Mouse (Mus musculus) gastrocnemius, adult 8-10 months (tissue): ENCODE data around the gene Pdik1l. TPM values are rescaled to one million over a fixed set of nuclear protein-coding genes. Genes with fewer than 3 reads are reported as not detected.
A peak's percentile ranks its signal among the peaks of the same experiment; 100 is the strongest.

Experiments
- DNase-seq, 2 experiments: peaks; one replicate each; pipeline ENCODE4 v3.0.0; 2022; ENCODE audit warnings: low spot score in 2 of 2
- total RNA-seq, 4 experiments: library from RNA; stranded (reverse); gene quantifications; 2 replicates each; pipeline ENCODE4 v1.2.4; 2022

Pdik1l gene
- total RNA-seq, 4 experiments from 2014 or later: 2.5 to 4.1 (median 3.4) TPM

DNA sequence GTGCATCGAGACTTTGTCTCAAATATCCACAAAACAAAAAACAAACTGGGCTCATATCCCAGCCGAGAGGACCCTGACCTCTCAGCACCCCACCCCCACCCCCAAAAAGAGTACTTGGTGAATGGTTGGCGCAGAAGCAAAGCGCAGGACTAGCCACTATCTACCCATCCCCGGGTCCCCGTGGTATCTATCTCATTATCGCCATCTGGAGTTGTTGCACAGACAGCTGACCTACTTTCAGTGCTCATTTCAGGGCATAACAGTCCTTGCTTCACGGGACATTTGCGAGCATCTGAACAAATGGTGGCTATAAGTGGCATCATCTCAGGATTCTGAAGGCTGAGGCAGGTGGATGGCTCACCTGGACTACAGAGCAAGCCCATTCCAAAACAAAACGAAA is 49.0 kb downstream of the Pdik1l start:
- no peak for DNase-seq

DNA sequence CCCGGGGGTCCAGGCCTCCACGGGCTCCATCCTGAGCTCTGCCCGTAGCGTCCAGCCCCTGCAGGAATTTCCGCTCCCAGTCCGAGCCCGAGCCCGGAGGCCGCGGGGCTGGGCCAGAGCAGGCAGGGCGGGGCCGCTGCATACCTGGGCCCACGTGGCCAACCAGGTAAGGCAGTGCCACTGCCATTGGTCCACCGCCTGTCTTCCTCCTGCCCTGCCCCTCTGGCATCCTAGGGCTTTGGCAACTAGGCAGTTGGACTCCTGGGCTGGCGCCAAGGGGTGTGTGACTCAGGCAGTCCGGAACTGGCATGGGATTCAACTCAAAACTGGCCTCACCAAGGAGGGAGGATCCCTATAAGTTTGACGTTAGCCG is 49.4 kb downstream of the Pdik1l start, which contains the start of gene Cnksr1:
Gene Cnksr1, minus strand, starts transcription at position 121 of the 373 bp plus-strand sequence.
- peak; percentile 78 to 89 for DNase-seq

DNA sequence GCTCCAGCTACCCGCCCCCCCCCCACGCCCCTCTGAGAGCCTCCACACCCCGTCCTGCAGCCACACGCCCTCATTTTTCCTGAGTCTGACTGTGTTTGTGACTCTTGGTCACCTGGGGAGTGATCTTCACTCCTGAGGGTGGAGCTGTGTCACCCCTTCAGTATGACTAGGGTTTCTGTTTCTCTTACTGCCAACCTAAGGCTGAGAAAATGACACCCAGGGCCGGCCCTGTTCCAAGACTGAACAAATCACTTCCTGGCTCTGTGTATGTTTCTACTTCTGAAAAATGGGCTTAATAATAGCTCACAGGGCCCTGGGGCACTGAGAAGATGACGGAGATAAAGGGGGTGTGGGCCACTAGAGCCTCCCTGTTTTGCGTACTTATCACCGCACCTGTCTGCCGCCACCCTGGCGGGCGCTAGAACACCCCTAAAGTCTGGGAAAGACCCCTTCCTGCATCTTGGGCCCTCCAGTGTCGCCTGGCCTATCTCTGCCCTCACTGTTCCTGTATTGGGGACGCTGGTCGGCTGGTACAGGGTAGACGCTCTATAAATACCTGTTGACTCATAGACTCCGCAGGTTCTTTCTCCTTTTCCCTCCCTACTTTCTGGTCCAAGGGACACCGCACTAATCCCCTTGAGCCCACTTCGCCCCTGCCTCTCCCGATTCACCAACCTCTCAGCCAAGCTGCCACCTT is 50.0 kb downstream of the Pdik1l start:
- DNase-seq: peak; percentile 63 to 71

DNA sequence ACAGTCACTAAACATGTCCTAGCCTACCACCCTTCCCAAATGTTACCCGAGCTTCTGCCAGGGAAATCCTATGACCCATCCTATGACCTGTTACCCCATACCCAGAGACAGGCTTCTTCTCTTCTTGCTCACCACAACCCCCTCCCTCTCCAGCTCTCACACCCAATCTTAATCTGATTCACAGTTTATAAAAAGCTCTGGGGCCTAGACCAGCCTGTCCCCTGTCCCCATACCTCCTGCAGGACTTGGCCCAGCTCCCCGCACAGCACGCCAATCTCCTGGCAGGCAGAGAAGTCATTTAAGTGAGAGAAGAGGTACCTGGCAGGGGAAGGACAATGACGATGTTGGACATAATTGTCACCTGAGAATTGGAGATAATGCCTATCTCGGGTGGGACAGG is 52.8 kb downstream of the Pdik1l start:
- DNase-seq: peak; percentile 61 to 76

DNA sequence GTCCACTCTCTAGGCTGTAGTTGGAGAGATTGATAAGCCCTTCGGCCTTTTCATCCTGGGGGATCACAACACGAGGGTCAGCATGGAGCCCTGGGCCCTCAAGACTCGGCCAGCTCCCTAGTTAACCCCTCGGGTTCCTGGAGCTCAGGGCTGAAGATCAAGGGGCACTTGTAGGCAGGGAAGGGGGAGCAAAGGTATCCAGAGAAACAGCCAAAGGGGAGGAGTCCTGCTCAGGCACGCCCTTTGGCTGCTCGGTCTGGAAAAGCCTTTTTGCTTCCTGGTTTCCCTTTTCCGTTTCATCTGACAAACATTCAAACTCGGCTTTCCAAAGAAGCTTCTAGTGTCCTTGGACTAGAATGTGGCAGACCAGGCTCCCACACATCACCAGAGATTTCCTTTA is 57.3 kb downstream of the Pdik1l start:
- DNase-seq: no peak

DNA sequence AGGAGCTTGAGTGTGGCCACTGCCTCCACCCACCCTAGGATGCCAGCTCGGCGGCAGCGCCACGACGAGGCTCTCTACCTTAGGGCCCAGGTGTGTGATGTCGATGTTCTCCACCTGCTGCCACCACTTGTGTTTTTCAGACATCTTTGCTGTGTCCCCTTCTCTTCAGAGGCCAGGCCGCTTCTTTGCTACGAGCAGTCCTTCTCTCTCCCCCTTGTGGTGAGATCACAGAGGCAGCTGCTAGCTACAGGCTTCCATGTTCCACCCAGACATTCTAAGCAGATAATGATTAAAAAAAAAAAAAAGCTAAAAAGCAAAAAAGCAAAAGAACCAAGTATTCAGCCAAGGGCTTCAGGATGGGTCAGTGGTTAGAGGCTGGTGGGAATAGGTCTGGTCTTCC is 60.5 kb downstream of the Pdik1l start, which contains the start of gene Catsper4:
Gene Catsper4, minus strand, starts transcription at position 190 of the 400 bp plus-strand sequence.
- DNase-seq: no peak

Other genes starting within 250 kb of the Pdik1l start
- not detected for gene Zfp683, start 234.1 kb downstream of the Pdik1l start, total RNA-seq
- gene Crybg2, start 227.1 kb downstream of the Pdik1l start, total RNA-seq: not detected
- gene Cd52, start 192.8 kb downstream of the Pdik1l start, total RNA-seq: under 1 TPM in 1 of 4 experiments, not detected in 3; 0.85 TPM
- 1 to 10 TPM; 1.0 to 2.3 (median 1.9) TPM for gene Ubxn11, start 185.3 kb downstream of the Pdik1l start, total RNA-seq
- 10 to 100 TPM in 3 of 4 experiments, 1 to 10 TPM in 1; 9.0 to 16.5 (median 13.4) TPM for gene Sh3bgrl3, start 159.1 kb downstream of the Pdik1l start, total RNA-seq
- 10 to 100 TPM; 46.5 to 67.7 (median 55.8) TPM for gene Cep85, start 100.8 kb downstream of the Pdik1l start, total RNA-seq
- not detected for gene Gm7534, start 84.9 kb downstream of the Pdik1l start, total RNA-seq
- 1 to 10 TPM in 2 of 4 experiments, under 1 TPM in 2; 0.75 to 1.8 (median 1.1) TPM for gene Catsper4, start 60.5 kb downstream of the Pdik1l start, total RNA-seq
- gene Cnksr1, start 49.5 kb downstream of the Pdik1l start, total RNA-seq: 10 to 100 TPM; 48.7 to 66.3 (median 61.7) TPM
- gene E130218I03Rik, start 44.2 kb downstream of the Pdik1l start, total RNA-seq: under 1 TPM in 1 of 4 experiments, not detected in 3; 0.29 TPM
- gene Zfp593, start 42.3 kb downstream of the Pdik1l start, total RNA-seq: 1 to 10 TPM; 5.0 to 7.3 (median 6.1) TPM
- gene Gm30191, start 41.0 kb downstream of the Pdik1l start, total RNA-seq: not detected
- gene Grrp1, start 33.8 kb downstream of the Pdik1l start, total RNA-seq: 1 to 10 TPM; 1.7 to 2.5 (median 1.8) TPM
- 100 to 1,000 TPM; 202 to 681 (median 229) TPM for gene Trim63, start 27.2 kb upstream of the Pdik1l start, total RNA-seq
- gene Slc30a2, start 55.3 kb upstream of the Pdik1l start, total RNA-seq: 10 to 100 TPM in 2 of 4 experiments, 1 to 10 TPM in 2; 3.4 to 20.1 (median 11.8) TPM
- gene Extl1, start 96.0 kb upstream of the Pdik1l start, total RNA-seq: 10 to 100 TPM; 22.2 to 36.1 (median 29.7) TPM
- gene Pafah2, start 108.4 kb upstream of the Pdik1l start, total RNA-seq: 1 to 10 TPM; 2.2 to 2.8 (median 2.5) TPM
- gene Stmn1, start 180.4 kb upstream of the Pdik1l start, total RNA-seq: 1 to 10 TPM; 2.7 to 4.4 (median 2.8) TPM
- gene Paqr7, start 208.8 kb upstream of the Pdik1l start, total RNA-seq: 1 to 10 TPM; 2.8 to 5.5 (median 5.0) TPM
- gene Aunip, start 223.1 kb upstream of the Pdik1l start, total RNA-seq: not detected
- gene Mtfr1l, start 247.5 kb upstream of the Pdik1l start, total RNA-seq: 100 to 1,000 TPM; 129 to 173 (median 151) TPM